Mouse (Mus musculus) cortical plate, adult 2 months (tissue): ENCODE measurements at regions not wholly inside any gene's neighbourhood (a gene's known extent, or its start where the extent isn't known, plus 50 kb on each side); places are given as distances from the start of the nearest gene placed in this dataset.

Experiments used
- CTCF ChIP-seq: fragments of 200-500 bp; IDR thresholded peaks from 2 replicates; pipeline ENCODE4 v1.5.1; 2011; ENCODE audit warnings: mild to moderate bottlenecking, control low read depth, low read length; ENCODE audit not compliant: insufficient read depth; ENCODE audit errors: extremely low read depth
- POLR2A ChIP-seq: fragments of 200-500 bp; IDR thresholded peaks from 2 replicates; pipeline ENCODE4 v1.6.1; 2011; ENCODE audit warnings: mild to moderate bottlenecking, low read length, control low read depth; ENCODE audit not compliant: insufficient read depth; ENCODE audit errors: extremely low read depth

DNA sequence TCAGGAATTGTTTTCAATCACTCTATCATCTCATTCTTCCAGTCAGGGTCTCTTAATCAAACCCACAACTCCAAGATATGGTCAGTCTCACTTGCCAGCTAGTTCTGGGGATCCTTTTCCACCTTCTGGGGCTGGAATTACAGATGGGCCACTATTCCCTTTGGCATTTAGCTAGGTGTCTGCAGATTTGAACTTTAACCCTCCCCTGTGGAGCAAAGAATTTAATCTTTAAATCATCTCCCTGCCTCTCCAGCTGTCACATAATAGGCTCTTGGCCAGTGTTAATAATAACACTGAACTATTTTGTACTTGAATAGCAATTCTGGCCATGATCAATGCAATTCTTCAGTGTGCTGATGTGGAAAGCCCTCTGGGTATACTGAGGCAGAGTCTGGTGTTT lies 435.0 kb upstream of the Tmem132c start:
- TF ChIP-seq POLR2A (no peak), CTCF (no peak)
